Mouse (Mus musculus) right cerebral cortex, postnatal 4 days (tissue): ENCODE data around the gene Unc13a.
A peak's percentile ranks its signal among the peaks of the same experiment; 100 is the strongest.
"Not testable (repeated sequence)": the region's sequence is repeated elsewhere in the genome, so short reads cannot be mapped to it uniquely, and the experiment has no call there.

Experiments used
- DNase-seq: peaks from one replicate; pipeline ENCODE4 v3.0.0-alpha.2; 2022

The Unc13a gene

GRCm38 (mm10) chr8:71671549-71671965 lies at the start of gene Unc13a:
Gene Unc13a, minus strand, starts transcription at chr8:71671757.
- peak; percentile 94 for DNase-seq

GRCm38 (mm10) chr8:71719928-71720457 lies 48.4 kb upstream of the Unc13a start:
- DNase-seq, result peak; percentile 84

- DNase-seq, result peak; percentile 71
These were observed 47.7 kb upstream of the Unc13a start for GRCm38 (mm10) chr8:71719218-71719617.

GRCm38 (mm10) chr8:71718252-71718651 lies 46.7 kb upstream of the Unc13a start:
- no peak for DNase-seq

GRCm38 (mm10) chr8:71717096-71717495 lies 45.5 kb upstream of the Unc13a start:
- DNase-seq, result no peak

- no peak for DNase-seq
These were observed 45.0 kb upstream of the Unc13a start for GRCm38 (mm10) chr8:71716561-71717053.

- no peak for DNase-seq
These were observed 44.0 kb upstream of the Unc13a start for GRCm38 (mm10) chr8:71715531-71715930.

- DNase-seq, result no peak
These were observed 40.0 kb upstream of the Unc13a start for GRCm38 (mm10) chr8:71711574-71711973.

GRCm38 (mm10) chr8:71709800-71710446 lies 38.4 kb upstream of the Unc13a start:
- peak; percentile 94 for DNase-seq

GRCm38 (mm10) chr8:71709134-71709799 lies 37.7 kb upstream of the Unc13a start:
- no peak for DNase-seq

- peak; percentile 62 for DNase-seq
These were observed 36.3 kb upstream of the Unc13a start for GRCm38 (mm10) chr8:71707874-71708273.

- not testable (repeated sequence) for DNase-seq
These were observed 31.8 kb upstream of the Unc13a start for GRCm38 (mm10) chr8:71703400-71703799.

GRCm38 (mm10) chr8:71702923-71703322 lies 31.4 kb upstream of the Unc13a start:
- no peak for DNase-seq

- DNase-seq, result no peak
These were observed 30.5 kb upstream of the Unc13a start for GRCm38 (mm10) chr8:71702087-71702432.

GRCm38 (mm10) chr8:71701414-71702086 lies 30.0 kb upstream of the Unc13a start, which contains the start of gene B3gnt3:
Gene B3gnt3, minus strand, starts transcription at chr8:71701789.
- DNase-seq, result no peak

GRCm38 (mm10) chr8:71700493-71701269 lies 29.1 kb upstream of the Unc13a start:
- DNase-seq, result no peak

- DNase-seq, result not testable (repeated sequence)
These were observed 23.9 kb upstream of the Unc13a start for GRCm38 (mm10) chr8:71695456-71695855.

- DNase-seq, result no peak
These were observed 21.8 kb upstream of the Unc13a start for GRCm38 (mm10) chr8:71693166-71694041.

GRCm38 (mm10) chr8:71692509-71692908 lies 21.0 kb upstream of the Unc13a start:
- DNase-seq, result no peak

- DNase-seq, result no peak
These were observed 17.5 kb upstream of the Unc13a start, which contains the start of gene Insl3 for GRCm38 (mm10) chr8:71689028-71689427. Gene Insl3, plus strand, starts transcription at chr8:71689214.

GRCm38 (mm10) chr8:71687616-71688015 lies 16.1 kb upstream of the Unc13a start:
- DNase-seq, result no peak
